In the genomic region with DNA sequence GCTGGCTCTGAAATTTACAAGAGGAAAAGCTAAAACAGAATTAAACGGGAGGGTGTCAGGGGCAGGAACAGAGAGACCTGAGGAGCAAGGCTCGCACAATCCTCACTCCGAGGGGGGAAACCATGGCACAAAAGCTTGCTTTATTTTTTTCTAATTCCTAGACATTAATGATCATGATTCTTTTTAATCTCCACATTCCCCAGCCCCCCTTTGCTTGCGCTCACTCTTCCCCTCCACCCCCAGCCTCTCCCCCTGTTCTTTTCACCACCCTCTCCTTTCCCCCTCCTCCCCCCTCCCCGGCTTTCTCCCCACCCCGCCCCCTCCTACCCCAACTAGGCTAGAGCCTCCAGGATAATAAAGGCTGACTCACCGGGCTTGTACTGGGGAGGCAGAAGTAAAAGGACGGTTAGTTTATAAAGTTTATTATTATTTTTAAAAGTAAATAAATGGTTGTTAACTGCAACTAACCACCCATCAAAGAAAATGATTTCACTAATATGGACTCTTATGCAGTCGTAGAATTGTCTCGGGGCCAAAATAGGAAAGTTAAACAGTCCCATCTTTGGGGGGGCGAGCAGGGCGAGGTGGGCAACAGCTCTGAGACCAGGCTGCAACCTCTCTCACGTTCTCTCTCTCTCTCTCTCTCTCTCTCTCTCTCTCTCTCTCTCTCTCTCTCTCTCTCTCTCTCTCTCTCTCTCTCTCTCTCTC, we compare ENCODE assay signal across 8 mouse cellular contexts.
DNase-seq lines count a peak whose midpoint lies in the region; ATAC-seq lines count a peak whose summit lies in the region.

No protein-coding gene starts in this region.

- H3K9me3 ChIP-seq in kidney, embryonic 16.5 days (ENCODE audit: low read length): no peaks in the 10 kb centered on the region
- no peaks in the 10 kb centered on the region for H3K9me3 ChIP-seq in forebrain, embryonic 10.5 days

- peaks cover 48% of the 10 kb centered on the region for H3K4me1 ChIP-seq in kidney, embryonic 16.5 days (ENCODE audit: insufficient read depth, low read length)
- peaks cover 97% of the 10 kb centered on the region for H3K4me1 ChIP-seq in forebrain, embryonic 10.5 days

- peak overlapping the region; percentile 17; the same call in 1 of the 2 replicates for H3K9ac ChIP-seq in kidney, embryonic 16.5 days (replicated peaks; ENCODE audit: low read length)

- H3K4me3 ChIP-seq in kidney, embryonic 16.5 days (ENCODE audit: low read length): peak overlapping the region; percentile 56
- H3K4me3 ChIP-seq in forebrain, embryonic 10.5 days: peak overlapping the region; percentile 57

- WGBS in kidney, embryonic 16.5 days: 3% methylated on average over 13 of the region's 13 CpGs
- 0% methylated on average over 13 of the region's 13 CpGs for WGBS in forebrain, embryonic 10.5 days

- peak overlapping the region; percentile 90 for H3K4me2 ChIP-seq in kidney, embryonic 16.5 days (replicated peaks; ENCODE audit: low read depth, low read length)

- peaks cover 9% of the 10 kb centered on the region; the same call in 1 of the 2 replicates for H3K27me3 ChIP-seq in kidney, embryonic 16.5 days (ENCODE audit: insufficient read depth, low read length)
- peaks cover 67% of the 10 kb centered on the region for H3K27me3 ChIP-seq in forebrain, embryonic 10.5 days (ENCODE audit: poor library complexity, severe bottlenecking)

- H3K36me3 ChIP-seq in kidney, embryonic 16.5 days (ENCODE audit: insufficient read depth, low read length): no peaks in the 10 kb centered on the region
- no peaks in the 10 kb centered on the region for H3K36me3 ChIP-seq in forebrain, embryonic 10.5 days (replicated peaks)

- DNase-seq in kidney, adult 11 months: no peak
- DNase-seq in forebrain, embryonic 10.5 days (ENCODE audit: extremely low spot score, low spot score): peak; percentile 50
- peak; percentile 34 for DNase-seq in liver
- DNase-seq in retina, postnatal 1 day: peak; percentile 73
- no peak for DNase-seq in layer of hippocampus, adult 8-10 months (ENCODE audit: low spot score in 2 of 2)
- no peak for DNase-seq in right cerebral cortex, postnatal 25 days
- DNase-seq in thymus, postnatal 36 days: no peak

- peak overlapping the region; percentile 88; the same call in 1 of the 2 replicates for H3K27ac ChIP-seq in kidney, embryonic 16.5 days (ENCODE audit: low read length)
- peak overlapping the region; percentile 91 for H3K27ac ChIP-seq in forebrain, embryonic 10.5 days

- no peak for ATAC-seq in kidney, embryonic 16.5 days (ENCODE audit: low FRiP score, low TSS enrichment)

Comparison
In these comparisons a context has a peak if more than half of its experiments do, and no peak if none do; other contexts are left out.
1. DNase-seq: peak in forebrain, embryonic 10.5 days (single experiment), liver (single experiment) and retina, postnatal 1 day (single experiment); none in kidney, adult 11 months (single experiment), layer of hippocampus, adult 8-10 months (0 of 2), right cerebral cortex, postnatal 25 days (single experiment) and thymus, postnatal 36 days (0 of 2).